Mouse (Mus musculus): ENCODE results near the gene Ctrb1.

Gene Ctrb1

DNA sequence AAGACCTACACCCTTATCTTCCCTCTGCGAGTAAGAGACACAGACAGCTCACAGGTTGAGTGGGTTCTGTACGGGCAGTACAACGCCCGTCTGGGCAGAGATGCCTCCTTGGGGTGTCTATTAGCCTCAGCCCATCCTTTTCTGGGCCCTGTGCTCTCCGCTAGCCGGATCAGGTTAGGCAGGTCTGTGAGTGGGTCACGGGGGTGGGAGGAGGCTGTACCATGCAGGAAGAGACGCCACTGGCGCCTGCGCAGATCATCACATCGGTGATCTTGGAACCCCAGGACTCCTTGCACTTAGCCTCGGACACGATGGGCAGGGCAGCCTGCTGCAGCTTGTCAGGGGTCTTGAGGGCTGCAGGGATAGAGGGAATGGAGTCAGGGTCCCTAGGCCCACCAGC, 3.9 kb downstream of the Ctrb1 start:
- no peak for DNase-seq (ENCODE audit: extremely low read depth, insufficient read length, low spot score)

DNA sequence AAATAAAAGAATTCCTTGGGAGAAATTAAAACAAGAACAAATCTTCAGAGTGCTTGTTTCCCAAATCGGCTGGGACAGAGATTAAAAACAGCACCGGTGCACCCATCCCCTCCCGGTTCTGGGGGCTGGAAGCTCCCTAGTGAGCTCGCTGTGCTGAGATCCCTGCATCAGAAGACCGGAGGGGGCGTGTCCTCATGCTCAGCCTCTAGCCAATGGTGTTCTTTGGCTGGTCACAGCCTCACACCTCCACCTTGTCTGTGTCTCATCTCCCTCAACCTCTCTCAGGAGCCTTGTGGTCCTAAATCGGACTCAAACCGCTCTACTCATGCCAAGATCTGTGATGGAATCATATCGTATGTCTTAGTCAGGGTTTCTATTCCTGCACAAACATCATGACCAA, 8.3 kb downstream of the Ctrb1 start:
- no peak for DNase-seq (ENCODE audit: extremely low read depth, insufficient read length, low spot score)

DNA sequence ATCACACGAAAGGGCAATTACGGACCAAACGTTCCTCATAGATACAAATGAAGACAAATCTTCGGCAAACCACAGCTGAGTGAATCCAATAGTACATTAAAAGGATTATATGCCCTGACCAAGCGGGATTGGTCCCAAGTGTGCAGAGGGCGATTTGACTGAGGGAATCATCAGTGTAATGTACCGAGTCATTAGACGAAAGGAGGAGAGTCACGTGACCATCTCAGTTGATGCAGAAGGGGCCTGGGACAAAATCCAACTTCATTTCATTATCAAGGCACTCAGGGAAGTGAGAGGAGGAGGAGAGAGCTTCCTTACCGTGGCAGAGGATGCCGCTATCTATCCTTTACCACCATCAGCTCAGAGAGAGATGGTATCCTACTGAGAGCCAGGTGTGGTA, 9.7 kb downstream of the Ctrb1 start:
- DNase-seq (ENCODE audit: extremely low read depth, insufficient read length, low spot score): no peak

DNA sequence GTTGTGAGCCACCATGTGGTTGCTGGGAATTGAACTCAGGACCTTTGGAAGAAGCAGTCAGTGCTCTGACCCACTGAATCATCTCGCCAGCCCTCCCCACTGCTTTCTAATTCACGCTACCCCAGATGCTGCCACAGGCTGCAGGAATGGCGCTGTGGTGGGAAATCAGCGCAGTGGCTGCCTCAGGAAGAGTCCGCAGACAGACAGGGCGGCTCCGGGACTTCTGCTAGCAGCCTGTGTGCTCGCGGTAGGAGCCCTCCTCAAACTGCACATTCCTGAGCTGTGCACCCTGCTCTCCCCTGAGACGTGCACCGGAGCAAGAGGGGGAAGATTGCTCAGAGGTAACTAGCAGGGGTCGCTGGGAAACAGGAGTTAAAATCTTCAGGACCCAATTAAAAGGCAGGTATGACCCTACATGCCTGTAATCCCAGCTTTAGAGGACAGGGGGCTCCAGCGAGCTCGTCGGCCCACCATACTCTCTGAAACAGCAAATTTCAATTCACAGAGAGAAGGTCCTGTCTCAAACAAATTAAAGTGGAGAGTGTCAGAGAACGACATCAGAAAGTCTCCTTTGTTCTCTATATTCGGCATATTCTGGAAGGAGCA, 10.3 kb downstream of the Ctrb1 start:
- DNase-seq (ENCODE audit: extremely low read depth, insufficient read length, low spot score): no peak

DNA sequence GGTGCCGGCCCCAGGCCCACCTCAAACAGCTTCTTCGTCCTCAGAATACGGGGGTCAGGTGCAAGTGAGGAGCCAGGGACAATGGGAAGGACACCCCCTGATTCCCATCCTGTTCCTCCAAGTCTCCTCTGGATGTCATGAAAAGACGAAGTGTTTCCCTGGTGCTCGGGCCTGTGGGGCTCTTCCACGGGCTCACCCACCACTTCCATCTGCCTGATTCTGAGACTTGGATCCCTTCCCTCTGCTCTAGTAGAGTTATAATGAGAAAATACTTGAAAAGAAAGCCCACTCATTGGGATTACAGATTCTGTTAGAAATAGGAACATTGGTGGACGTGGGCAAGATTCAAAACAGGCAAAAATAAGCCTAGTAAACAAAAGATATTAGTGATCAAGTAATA, 12.0 kb downstream of the Ctrb1 start:
- no peak for DNase-seq (ENCODE audit: extremely low read depth, insufficient read length, low spot score)

DNA sequence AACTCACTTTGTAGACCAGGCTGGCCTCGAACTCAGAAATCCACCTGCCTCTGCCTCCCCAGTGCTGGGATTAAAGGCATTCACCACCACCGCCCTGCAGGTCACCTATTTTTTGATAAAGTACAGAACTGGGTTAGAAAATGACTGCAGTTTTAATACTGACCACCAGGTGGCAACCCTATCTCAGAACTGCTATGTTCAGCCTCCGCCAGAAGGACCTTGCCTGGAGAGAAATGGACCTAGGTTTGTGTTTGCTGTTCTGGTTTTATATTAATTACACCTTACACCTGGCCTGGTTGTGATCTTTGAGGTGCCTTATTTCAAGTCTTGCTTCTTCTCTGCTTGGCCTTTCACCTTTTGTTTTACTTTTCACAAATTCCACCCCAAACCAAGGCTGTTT, 12.7 kb downstream of the Ctrb1 start:
- no peak for DNase-seq (ENCODE audit: extremely low read depth, insufficient read length, low spot score)

DNA sequence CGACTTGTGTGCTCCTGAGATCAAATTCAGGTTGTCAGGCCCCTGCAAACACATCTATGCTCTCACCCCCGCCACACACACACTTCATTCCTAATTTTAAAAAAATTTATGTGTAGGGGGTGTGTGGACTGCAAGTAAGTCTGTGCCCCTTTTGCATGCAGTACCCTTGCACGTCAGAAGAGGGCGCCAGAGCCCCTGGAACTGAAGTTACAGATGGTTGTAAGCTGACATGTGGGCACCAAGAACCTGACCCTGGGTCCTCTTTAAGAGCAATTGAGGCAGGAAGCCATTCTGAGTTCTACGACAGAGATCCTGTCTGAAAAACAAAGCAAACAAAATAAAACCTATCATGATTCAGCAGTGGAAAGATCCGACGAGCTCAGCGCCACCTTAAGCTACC, 14.6 kb downstream of the Ctrb1 start:
- no peak for DNase-seq (ENCODE audit: extremely low read depth, insufficient read length, low spot score)

DNA sequence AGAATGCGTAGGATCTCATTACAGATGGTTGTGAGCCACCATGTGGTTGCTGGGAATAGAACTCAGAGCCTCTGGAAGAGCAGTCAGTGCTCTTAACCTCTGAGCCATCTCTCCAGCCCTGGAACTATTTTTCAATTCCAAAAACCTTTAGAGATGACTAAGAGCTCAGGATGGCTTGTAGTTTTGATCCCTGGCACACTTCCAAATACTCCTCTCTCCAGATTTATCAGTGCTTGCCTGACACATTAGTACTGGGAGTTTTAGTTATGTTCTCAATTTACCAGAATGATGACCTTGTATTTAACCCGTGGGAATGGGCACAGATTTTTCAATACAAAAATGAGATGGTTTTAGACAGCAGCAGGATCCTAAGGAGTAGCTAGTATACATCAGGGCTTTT, 24.1 kb downstream of the Ctrb1 start:
- no peak for DNase-seq (ENCODE audit: extremely low read depth, insufficient read length, low spot score)

DNA sequence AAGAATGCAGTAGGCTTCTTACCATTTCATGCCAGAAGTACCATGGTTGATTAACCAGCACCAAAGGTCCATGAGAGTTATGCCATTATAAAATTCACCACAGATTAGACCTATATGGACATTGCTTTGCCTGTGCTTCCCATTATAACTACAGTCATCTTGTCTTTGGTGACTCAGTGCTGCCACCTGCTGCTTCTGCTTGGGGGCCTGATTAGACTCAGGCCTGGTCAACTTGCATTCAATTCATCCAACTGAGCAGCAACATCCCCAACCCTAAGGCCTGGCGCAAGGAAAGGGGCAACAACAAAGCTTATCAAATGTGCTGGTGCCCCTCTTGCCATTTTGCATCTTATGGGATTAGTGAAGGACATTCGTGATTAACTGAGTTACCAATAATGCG, 28.3 kb downstream of the Ctrb1 start:
- peak; percentile 24 for DNase-seq (ENCODE audit: extremely low read depth, insufficient read length, low spot score)

DNA sequence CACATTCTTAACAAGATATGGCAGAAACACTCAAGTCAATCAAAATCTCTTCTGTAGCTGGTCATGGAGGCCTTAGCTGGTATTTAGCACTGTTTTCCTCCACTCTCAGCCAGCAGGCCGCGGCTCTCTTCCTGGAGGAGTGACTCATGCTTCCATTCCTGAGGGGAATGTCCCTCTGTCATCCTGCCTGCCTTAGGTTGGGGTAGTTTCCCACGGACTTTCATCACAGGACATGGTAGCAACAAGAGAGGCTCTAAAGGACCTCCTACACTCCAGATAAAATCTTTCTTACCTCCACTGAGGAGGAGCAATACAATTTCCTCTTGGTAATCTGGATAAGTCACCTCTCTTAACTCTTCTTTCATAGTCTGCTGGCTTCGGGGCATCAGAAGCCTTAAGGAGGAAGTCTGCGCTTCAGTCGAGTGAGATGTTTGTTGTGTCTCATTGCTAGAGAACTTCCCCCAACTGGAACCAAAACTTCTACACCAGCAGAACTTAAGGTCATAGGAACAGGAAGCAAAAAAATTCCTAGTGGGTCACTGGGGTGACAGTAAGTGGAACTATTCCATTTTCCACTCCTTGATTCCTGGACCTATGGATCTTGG, 31.9 kb downstream of the Ctrb1 start:
- DNase-seq (ENCODE audit: extremely low read depth, insufficient read length, low spot score): peak; percentile 49

DNA sequence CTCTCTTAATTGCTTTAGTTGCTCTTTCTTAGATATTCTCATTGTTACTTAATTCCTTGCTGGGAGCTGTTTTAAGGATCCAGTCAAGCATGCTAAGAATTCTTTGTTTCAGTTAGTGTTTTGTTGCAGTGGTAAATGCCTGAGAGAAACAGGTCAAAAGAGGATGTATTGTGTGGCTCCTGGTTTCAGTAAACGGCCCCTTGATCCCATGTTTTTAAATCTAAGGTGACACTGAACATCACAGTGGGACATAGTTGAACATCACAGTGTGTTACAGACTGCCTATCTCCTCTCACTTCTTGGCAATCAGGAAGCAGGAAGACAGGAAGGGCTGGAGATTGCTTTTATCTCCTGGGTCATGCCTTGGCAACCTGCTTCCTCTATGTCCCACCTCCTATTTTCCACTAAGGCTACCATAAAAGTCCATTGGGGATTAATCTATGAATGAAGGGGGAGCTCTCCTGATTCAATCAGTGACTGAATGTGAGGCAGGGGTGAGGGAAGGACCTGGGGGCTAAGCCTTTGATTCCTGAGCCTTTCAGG, 33.4 kb downstream of the Ctrb1 start:
- DNase-seq (ENCODE audit: extremely low read depth, insufficient read length, low spot score): no peak

DNA sequence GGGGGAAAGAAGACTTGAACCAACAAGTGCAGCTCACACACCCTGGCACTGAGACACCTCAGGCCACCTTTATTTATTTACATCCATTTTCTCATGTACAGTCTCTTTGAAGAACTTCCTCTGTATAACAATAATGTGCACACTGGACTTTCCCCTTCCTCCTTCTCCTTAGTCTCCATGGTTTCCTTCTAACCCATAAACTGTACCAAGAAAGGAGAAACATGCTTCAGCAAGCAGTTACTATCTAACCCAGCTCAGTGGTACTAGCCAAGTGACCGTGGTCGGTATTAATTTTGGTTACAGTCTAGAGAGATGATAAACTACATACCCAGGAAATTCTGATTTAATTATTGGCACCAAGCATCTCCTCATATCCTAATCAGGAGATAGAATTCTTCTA, 37.3 kb downstream of the Ctrb1 start:
- no peak for DNase-seq (ENCODE audit: extremely low read depth, insufficient read length, low spot score)

DNA sequence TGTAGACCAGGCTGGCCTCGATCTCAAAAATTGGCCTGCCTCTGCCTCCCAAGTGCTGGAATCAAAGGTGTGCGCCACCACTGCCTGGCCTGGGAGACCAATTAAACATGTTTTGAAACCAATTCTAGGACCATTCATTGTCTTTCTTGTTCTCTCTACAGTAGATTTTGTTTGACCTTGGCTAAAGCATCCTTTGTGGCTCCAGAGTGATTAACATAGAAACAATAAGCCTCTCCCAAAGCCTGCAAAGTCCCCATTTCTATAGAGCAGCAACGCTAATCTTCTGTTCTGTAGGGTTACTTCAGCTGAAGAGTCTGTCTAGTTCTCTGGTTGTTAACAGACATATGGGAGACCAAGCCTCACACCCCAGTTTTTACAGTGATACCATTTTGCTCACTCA, 40.2 kb downstream of the Ctrb1 start:
- no peak for DNase-seq (ENCODE audit: extremely low read depth, insufficient read length, low spot score)

DNA sequence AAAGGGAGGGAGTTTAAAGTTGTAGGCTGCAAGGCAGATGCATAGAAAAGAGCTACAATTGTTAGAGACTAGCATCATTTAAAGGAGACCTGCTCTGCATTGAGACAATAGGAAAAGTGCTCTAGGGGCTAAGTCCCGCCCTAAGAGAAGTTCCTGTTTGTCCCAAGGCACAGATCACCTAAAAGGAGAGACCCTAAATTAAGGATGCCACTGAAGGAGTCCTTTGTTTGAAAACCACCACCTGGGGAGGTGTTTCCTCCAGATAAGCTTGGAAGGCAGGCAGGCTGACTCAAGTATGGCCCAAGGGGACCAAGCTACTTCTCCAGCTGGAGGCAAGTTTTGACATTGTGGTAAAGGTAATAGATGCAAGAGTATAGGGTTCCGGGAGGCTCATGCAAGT, 42.0 kb downstream of the Ctrb1 start:
- DNase-seq (ENCODE audit: extremely low read depth, insufficient read length, low spot score): no peak

DNA sequence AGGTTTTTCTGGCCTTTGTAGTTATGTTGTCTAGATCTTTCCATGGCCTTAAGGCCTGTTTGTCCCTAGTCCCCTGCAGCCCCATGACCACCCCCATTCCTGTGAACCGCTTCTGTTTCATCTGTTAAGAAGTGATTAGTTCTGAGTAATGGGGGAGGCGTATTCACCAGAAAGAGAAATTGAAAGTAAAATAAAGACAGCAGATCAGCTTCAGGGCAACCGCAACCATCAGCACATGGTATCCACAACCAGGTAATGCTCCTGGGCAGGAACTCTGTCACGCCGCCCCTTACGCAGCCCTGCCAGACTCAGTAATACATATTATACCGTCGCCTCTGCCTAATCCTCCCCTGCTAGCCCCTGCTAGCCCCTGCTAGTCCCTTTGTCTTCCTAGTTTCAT, 45.1 kb downstream of the Ctrb1 start:
- DNase-seq (ENCODE audit: extremely low read depth, insufficient read length, low spot score): no peak

DNA sequence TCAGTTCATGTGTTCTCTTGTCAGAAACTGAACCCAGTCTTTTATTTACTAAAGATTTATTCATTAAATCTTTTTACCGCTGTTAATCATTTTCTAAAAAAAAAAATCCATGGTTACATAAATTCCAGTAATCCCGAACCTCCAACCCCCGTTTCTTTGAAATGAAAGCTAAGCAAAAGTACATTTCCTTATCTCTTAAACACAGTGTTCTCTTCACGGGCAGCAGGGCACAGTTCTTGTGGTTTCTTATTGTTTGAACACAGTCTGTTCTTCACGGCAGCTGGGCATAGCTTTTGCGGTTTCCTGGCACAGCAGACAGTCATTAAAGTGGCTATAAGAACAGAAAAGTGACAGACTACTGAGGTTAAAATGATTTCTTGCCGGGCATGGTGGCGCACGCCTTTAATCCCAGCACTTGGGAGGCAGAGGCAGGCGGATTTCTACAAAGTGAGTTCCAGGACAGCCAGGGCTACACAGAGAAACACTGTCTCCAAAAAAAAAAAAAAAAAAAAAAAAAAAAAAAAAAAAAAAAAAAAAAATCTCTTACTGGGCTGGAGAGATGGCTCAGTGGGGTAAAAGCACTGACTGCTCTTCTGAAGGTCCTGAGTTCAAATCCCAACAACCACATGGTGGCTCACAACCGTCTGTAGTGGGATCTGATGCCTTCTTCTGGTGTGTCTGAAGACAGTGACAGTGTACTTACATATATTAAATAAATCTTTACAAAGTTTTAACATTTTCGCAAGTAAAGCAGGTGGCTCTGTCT, 46.3 kb downstream of the Ctrb1 start:
- DNase-seq (ENCODE audit: extremely low read depth, insufficient read length, low spot score): peak; percentile 26

DNA sequence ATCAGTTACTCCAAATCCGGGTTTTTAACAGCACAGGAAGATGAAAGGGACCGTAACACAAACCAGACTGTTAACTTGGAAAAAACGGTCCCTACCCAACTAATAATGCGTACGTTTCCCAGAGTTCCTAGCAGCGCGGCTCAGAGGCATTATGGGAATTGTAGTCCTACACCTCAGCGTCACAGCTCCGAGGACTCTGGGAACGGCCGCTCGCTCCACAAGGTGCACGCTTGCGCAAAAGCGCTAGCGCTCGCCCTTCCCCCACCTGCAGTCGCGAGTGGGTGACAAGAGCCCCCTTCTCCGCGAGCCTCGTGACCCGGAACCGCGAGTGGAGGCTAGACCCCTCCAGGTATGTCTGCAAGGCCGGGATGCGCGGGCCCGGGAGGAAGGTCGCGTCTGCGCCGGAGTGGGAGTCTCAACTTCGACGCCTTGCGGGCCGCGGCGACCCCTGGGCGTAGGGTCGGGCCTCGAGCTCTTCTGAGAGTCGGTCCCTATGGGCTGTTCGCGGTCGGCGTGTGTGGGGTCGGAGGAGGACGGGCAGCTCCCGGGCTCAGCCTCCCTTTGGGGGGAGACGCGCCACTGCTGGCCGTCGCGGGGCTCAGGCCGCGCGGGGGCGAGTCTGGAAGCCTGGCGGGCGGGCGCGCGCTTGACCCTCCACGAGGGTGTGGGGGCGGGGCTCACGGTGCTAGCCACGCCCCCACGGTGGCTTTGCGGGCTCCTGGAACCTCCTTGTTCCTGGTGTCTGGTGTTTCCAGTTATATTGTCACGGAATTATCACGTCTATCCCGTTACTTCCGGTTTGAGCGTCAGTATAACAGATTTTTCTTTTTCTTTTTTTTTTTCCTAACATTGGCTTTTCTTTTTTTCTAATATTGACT, 47.3 kb downstream of the Ctrb1 start, which contains the start of gene Zfp1:
Zfp1 (plus strand) TSS at position 138 of the 878 bp plus-strand sequence.
- peak; percentile 95 for DNase-seq (ENCODE audit: extremely low read depth, insufficient read length, low spot score)

DNA sequence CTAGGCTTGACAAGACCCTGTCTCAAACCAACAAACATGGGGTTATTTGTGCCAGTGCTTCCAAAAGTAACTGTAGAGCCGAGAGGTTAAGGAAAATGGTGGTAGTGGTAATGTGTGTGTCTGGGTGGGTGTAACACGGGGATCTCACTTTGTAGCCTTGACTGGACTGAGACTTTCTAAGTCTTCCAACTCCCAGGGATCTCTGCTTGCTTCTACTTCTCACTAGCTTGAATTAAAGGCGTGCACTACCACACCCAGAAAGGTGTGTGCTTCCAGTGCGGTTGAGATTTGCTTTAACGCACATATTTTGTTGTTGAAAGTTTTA, 47.9 kb downstream of the Ctrb1 start:
- no peak for DNase-seq (ENCODE audit: extremely low read depth, insufficient read length, low spot score)

DNA sequence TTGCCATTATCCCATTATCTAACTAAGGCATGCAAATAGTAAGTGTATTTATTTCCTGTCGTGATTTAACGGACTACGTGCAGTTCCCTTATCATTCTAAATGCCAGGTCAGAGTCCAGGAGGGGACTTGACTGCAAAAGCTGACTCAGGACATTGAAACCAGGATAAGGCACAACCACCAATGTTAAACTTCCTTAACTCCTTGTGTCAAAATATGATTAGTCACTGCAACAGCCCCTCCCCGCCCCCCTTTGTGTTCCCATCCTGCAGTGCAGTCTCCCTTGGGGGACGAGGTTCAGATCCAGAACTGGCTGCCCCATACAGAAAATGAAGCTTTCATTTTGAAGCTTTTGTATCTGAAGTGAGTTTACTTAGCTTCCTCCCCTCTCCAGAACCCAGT, 48.3 kb downstream of the Ctrb1 start:
- peak; percentile 28 for DNase-seq (ENCODE audit: extremely low read depth, insufficient read length, low spot score)

DNA sequence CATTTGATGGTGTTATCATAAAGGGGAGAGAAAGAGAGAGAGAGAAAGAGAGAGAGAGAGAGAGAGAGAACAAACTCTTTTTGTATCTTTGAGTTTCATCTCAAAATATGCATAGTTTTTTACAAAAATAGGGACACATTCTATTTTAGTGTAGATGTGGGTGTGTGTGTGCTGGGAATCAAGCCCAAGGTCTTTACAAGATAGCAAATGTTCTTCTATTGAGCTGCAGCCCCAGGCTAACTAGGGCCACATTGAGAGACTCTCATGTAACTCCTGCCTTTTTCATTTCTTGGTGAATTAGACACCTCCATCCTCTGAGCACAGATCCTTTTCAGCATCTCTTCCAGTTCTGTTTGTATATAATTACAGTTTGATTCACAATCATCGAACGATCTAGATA, 49.7 kb downstream of the Ctrb1 start:
- no peak for DNase-seq (ENCODE audit: extremely low read depth, insufficient read length, low spot score)

DNA sequence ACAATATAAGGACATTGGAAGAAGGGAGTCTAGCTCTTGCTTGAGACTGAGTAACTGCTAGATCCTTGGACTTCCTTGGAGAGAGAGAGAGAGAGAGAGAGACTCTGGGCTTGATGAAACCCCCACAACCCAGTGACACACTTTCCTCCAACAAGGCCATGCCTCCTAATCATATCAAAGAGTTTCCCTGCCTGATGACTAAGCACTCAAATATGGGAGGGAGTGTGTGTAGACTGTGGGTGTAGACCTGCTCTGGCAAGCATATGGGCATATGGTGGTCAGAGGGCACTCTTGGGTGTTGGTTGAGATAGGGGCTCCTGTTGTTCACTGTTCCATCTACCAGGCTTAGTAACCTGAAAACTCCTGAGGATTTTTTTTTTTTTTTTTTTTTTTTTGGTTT, 52.7 kb downstream of the Ctrb1 start:
- peak; percentile 26 for DNase-seq (ENCODE audit: extremely low read depth, insufficient read length, low spot score)

Measured in 3134 (cell line).